Mouse (Mus musculus): ENCODE results near the gene Igfbp6.

Igfbp6 gene

GRCm38 (mm10) chr15:102144274-102144711 is at the start of gene Igfbp6:
Gene Igfbp6, plus strand, starts transcription at chr15:102144362.
- DNase-seq: peak; percentile 69 to 70

DNA sequence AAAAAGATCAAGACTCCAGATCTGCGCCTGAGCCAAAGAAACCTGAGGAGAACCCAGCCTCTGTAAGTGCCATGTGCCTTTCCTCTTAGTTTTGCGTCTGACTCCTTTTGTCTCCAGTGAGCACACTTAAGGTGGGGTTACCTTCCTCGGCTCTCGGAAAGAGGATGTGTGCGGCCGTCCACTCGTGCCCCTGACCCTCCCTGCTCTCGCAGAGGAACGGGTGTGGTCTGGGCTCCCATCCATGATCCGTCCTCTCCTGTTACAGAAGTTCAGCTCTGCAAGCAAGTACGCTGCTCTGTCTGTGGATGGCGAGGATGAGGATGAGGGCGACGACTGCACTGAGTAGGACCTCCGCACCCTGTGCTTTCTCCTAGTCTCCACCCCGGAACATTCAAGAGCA is 49.2 kb upstream of the Igfbp6 start:
- no peak for DNase-seq

- DNase-seq: no peak
Observed at GRCm38 (mm10) chr15:102097147-102097915, 46.8 kb upstream of the Igfbp6 start.

DNA sequence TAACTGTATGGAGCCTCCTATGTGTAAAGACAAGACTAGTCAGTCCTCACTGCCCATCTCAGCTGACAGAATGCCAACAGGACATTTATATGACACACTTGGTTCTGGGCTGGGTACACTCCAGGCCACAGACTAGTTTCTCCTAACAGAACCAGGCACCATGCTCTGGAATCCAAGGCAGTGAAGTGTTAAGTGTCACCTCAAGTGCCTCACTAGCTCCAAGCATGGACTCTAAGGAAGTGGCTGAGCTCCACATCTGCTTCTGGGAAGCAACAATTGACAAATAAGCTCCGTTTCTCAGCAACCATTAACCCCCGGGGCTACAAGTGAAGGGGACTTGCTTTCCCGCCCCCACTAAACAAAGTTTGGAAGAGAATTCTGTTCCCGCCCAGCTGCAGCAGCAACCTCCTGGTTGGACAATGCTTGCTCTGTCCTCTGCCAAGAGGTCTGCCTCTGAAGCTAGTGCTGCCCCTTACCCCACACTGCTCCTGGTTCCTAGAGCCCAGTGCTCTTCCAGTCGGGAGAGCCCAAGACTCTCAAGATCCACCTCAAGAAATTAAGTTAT is 46.1 kb upstream of the Igfbp6 start:
- no peak for DNase-seq

DNA sequence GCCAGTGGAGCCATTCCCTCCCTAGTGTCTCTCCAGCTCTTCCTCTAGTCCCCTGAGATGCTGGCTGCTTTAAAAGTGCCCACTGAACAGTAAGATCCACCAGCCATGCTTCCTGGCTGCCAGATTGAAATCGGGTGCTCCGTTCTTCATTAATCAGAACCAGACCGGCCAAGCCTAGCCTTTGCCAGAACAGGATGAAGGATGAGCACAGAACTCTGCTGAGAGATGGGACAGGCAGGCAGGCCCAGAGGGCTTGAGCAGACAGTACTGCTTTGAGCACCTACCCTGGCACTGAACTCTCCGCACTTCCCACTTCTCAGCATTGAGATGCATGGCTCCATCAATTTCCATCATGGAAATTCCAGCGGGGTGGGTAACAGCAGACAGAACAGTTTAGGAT is 44.9 kb upstream of the Igfbp6 start:
- no peak for DNase-seq

GRCm38 (mm10) chr15:102099771-102100160 is 44.4 kb upstream of the Igfbp6 start:
- no peak for DNase-seq

DNA sequence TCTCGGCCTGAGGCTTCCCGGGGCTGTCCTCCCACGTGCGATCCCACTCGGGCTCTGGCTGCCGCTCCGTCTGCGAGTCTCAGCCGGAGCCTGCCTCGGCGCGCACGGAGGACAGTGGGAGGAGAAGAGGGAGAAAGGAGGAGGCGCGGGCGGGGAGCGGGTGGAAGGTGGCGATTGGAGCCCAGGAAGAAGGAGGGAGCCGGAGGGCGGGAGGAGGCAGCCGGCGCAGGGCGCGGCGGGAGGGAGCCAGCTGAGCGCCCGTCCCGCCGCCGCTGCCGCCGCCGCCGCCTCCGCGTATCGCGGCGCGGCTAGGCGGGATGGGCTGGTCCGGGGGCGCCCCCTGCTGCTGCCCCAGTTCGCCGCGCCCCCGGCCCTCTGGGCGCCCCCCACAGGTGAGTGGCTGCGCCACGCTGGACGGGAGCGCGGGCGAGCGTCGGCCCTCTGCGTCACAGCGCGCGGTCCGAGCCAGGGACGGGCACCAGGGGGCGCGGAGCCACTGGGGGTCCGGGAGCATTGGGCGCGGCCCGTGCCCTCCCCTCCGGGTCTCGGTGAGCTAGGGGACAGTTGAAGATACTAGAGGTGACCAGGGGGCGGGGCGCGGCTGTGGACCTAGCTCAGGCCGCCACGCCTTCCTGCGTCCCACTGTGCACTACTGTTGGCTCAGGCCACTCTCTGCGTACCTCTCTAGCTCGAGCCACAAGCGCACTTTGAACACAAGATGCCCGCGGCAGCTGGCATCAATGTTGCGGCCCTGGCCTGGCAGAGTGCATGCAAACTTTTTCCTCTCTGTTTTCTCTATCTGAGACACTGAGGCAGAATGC is 43.8 kb upstream of the Igfbp6 start, which contains the start of gene Tns2:
Tns2 (plus strand) TSS at position 253 of the 821 bp plus-strand sequence.
- peak; percentile 91 to 93 for DNase-seq

- peak; percentile 86 to 90 for DNase-seq
Observed at GRCm38 (mm10) chr15:102100996-102101671, 43.0 kb upstream of the Igfbp6 start.

DNA sequence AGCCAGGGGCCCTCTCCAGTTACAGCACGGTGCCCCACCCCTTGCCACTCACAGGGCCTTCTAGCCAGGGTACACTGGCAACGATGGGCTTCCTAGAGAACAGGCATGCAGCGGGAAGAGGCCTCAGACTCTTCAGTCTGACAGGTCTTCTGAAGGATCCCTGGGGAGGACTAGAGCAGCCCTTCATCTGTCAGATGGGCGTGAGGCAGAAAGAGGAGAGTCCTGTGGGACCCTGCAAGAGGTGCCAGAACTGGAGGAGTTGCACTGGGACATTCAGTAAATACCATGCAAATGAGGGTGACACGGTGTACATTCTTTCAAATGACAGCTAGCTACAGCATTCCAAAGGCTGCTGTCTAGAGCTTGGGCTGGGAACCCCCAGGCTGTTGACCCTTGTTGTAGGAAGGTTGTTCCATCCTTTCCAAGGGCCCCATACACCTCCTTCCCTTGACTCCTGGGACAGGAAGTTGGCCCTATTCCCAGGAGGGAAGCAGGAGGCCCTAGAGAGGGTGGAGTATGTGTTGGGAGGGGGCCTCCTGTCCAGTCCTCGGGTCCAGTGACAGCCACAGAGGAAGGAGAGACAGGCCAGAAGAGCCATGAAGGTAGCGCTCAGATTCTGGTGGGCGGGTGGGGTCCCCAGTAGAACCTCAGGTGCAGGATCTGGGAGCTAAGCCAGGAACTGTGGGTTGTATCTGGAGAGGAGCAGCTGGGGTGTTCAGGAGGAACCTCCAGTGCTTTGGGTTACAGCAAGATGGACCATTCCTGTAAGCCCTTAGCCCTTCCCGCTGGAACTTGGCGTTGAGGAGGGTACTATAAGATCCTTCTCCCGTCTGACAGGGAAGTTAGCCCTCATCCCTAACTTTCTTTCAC is 42.3 kb upstream of the Igfbp6 start:
- DNase-seq: peak; percentile 86 to 91

- peak; percentile 82 to 85 for DNase-seq
Observed at GRCm38 (mm10) chr15:102102548-102103121, 41.5 kb upstream of the Igfbp6 start.

DNA sequence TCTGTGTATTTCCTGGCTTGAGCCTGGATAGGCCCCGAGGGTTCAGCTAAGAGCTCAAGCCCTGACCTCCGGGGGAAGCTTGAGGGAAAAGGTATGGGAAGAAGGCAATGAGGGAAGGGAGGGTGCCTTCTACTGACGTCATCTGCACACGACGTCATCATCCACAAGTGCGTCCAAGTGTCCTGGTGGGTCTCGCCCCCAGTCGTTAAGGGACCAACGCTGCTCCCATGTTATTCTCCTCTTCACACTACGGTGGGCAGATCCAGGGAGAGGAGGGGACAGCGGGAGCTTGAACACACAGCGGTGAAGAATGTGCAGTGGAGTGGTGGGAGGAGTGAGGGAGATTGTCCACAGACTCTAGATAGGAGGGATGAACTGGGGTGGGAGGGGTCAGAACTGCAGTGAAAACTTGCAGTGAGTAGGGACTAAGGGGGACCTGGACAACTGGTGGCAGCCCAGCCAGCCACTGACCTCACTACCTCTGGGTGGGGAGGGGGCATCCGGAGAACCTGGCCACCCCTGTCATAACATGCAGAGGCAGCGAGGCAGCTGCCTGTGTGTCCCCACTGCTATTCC is 40.7 kb upstream of the Igfbp6 start:
- peak; percentile 74 to 84 for DNase-seq

DNA sequence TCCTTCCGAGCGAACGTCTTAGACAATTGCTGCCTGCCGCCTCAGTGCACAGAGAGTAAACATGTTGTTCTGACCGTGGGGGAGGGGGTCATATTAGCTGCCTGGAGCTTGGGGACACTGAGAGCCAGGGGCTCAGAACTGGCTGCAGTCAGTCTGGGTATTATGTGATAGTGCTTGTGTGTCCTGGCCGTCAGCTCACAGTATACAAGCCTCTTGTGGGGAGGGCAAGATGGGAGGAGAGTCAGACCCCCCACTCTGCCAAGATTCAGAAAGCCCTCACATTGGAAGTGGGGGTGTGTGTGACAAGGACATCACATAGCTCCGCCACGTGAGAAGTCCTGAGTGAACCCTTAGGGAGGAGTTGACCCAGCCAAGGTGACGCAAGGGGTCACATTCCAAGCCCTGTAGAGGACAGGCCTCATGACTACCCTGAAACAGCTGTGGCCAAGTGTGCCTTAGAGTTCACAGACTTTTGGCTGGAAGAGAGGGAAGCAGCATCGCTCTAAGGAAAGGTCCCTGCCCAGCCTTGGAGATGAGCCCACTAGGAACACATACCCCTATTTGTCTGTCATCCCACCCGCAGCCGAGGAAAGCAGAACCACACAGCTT is 40.1 kb upstream of the Igfbp6 start:
- peak; percentile 93 to 96 for DNase-seq

- peak; percentile 87 to 93 for DNase-seq
Observed at GRCm38 (mm10) chr15:102105360-102105759, 38.8 kb upstream of the Igfbp6 start.

DNA sequence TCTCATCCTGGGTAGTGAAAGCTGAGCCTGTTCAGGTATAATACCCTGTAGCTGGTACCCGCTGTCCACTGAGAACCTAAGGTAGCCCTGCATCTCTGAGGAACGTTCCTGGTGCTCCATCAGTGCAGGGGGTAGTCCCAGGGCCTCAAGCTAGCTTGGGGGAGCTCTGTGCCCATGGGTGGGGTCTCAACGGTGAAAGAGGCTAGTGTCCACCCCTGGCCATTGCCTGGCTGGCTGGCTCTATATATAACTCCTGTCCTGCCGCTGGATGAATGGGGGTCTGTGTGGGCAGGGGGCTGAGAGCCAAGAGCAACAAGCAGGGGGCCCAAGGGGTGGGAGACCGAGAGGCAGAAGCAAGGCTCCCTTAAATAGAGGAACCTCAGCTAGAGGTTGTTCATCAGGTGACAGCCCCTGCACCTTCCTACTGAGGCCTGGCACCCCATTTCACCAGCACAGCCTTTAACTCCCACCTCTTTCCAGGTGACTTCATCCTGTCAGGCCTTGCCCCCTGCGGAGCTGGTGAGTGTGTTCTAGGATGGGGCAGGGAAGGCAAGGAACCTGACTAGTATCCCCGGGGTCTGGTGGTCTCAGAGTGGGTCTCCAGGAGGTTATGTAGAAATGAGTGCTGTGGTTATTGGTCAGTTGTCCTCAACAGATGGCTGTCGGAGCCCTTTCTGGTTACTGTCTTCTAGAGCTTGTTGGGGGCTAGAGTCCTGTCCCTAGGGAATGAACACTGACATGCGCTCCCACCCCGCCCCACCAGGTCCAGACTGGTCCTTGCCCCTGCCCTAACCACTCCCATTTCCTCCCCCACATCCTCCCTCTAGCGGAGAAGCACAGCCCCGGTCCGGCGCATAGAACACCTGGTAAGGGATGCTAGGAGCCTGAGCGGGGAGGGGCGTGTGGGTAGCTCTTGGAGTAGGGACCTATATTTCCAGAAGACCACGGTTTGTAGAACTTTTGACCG is 38.1 kb upstream of the Igfbp6 start:
- DNase-seq: peak in 1 of 2 experiments; percentile 72

DNA sequence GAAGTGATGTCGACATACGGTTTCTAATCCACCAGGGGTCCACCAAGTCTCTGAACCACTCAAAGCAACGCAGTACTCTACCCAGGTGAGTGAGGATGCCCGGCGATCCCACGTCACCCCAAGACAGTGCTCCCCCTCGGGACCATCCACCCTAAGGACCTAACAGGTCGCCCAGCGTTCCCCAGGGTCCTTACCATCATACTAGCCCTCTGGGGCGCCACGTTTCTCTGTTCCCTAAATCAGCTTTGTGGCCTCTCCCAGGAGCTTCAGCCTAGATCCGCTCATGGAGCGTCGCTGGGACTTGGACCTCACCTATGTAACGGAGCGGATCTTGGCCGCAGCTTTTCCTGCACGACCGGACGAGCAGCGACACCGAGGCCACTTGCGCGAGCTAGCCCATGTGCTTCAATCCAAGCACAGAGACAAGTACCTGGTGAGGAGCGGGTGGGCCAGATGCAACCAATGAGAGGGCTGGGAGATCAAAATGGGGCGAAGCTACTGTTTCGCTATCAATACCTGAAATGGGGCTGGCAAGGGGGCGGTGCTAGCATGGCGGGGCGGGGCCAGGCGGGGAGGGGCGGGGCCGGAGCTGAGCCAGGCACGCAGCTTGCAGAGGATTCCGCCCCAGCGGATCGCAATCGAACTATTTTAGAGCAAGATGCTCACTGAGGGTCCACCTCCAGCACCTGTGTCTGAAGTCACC is 37.3 kb upstream of the Igfbp6 start:
- DNase-seq: peak; percentile 64 to 68

DNA sequence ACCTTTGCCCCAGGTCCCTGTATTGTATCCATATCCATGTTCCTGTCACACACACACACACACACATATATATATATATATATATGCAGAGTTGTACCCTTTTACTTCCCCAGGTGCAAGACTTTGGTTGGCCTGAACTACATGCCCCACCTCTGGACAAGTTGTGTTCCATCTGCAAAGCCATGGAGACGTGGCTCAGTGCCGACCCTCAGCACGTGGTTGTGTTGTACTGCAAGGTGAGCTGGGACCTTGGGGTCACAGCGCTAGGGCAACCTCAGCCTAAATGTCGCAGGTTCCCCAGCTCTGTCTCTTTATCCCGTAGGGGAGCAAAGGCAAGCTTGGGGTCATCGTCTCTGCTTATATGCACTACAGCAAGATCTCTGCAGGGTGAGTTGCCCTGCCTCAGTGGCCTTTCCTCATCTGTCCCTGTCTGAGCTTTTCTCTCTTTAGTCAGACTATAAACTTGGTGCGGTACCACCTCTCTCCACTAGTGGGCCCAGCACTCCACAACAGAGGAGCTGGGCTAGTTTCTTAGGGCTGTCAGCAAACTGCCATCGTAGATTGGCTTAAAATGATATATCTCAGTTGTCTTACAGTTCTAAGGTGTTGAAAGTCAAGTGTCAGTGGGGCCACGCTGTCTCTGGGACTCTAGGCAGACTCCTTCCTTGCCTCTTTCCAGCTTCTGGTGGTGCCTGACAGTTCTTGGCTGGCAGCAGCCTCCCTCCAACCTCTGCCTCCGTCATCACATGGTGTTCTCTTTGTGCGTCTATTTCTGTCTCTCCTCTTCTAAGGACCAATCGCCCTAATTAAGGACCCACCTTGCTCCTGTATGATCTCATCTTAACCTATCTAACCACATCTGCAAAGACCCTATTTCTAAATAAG is 36.2 kb upstream of the Igfbp6 start:
- peak in 1 of 2 experiments; percentile 67 for DNase-seq

Measured in lung, adult 18-20 months (tissue).